Mouse (Mus musculus) mammary gland, adult 2 months (tissue): ENCODE results near the gene Sh3pxd2b. TPM values are rescaled to one million over a fixed set of nuclear protein-coding genes. Genes with fewer than 3 reads are reported as not detected.

ENCODE experiments used
- polyA plus RNA-seq: library from polyadenylated mRNA; depleted of rRNA; stranded (reverse); fragments of >200 nt; gene quantifications from 2 replicates; pipeline ENCODE4 v1.2.3, GENCODE M21; 2012; ENCODE audit warnings: low replicate concordance; rRNA removed

Gene Sh3pxd2b
- polyA plus RNA-seq = 23.7 and 34.8 TPM in 2 replicates

DNA sequence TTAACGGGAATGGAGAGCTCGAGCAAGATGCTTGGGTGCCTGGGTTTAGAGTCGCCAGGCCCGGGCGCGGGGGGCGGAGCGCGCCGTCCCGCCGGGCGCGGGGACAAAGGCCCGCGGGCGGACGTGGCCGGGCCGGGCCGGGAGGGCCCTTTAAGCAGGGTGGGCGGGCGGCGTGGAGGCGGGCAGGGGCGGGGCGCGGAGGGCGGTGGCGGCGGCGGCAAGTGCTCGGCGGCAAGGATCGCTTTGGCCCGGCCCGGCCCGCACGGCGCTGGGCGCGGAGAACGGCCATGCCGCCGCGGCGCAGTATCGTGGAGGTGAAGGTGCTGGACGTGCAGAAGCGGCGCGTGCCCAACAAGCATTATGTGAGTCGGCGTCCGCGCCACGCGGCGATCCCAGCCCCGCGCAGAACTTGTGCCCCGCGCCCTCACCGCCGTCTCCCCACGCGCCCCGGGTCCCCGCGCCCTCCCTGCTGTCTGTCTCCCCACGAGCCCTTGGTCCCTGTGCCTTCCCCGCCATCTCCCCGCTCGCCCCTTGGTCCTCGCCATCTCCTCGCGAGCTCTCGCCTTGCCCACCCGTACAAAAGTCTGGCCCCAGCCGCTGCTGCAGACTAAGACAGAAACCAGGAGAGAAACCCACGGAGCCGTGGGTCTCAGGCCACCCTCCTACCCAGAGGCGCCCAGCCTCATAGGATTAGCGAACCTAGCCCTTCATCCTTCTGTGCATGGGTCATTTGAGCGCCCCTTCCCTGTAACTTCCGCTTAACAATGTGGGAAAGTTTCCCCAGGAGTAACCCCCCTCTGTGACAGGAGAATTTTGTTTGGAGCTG is at the start of gene Sh3pxd2b:
Gene Sh3pxd2b, plus strand, starts transcription at position 214 of the 826 bp plus-strand sequence.

DNA sequence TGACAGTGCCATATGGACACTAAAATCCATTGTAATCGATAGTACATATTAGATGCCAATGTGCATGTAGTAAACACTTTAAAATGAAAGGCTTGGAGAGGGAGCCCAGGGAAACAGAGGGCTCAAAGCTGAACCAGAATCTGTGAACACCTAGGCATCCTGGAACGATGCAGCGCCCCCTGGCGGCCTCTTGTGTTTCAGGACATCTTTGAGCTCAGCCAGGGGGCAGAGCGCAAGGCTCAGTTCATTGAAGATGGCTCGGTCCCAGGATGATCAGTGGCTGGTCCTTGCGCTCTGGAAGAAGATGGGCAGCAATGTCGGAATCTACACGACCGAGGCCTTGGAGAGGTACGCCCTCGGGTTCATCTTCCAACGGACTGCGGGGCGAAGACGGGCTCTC is 47.8 kb upstream of the Sh3pxd2b start, which contains the start of gene Hbq1a:
Gene Hbq1a, plus strand, starts transcription at position 205 of the 400 bp plus-strand sequence.

DNA sequence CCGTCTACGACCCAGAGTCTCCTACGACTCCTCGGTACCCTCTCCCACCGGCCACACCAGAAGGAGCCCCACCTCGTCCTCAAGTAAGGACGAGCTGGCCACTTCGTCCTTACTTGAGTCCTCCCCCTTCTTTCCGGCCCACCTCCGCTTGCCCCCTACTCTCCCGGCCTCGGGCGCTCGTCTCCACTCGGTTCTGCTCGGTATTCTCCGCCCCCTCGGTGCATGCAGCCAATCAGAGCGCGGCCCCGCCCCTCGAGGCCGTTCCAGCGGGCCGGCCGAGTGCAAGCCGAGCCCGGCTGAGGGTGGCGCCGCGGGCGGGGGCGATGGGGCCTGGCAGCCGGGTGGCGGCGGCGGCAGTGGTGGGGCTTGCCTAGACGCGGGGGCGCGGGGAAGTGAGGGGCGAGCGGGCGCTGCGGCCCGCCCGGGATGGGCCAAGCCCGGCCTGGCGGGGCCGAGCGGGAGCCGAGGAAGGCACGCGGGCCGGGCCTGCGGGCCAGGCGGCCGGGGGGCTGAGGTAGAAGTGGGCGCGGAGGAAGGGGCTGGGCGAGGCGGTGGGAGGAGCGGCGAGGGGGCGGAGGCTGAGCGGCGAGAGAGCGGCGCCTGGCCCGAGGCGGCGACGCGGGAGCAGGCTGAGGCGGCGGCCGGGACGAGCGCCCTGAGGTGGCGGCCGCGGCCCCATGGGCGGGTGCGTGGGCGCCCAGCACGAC is 107.3 kb downstream of the Sh3pxd2b start, which contains the start of gene Ubtd2:
Gene Ubtd2, plus strand, starts transcription at position 571 of the 707 bp plus-strand sequence.

Other genes with a start within 250 kb of the Sh3pxd2b start
- gene Il9r, start 147.5 kb upstream of the Sh3pxd2b start, polyA plus RNA-seq = 7.4 and 12.7 TPM in 2 replicates
- gene Snrnp25, start 142.4 kb upstream of the Sh3pxd2b start, polyA plus RNA-seq = 13.1 and 14.8 TPM in 2 replicates
- 216 and 224 TPM in 2 replicates for gene Rhbdf1, start 125.5 kb upstream of the Sh3pxd2b start, polyA plus RNA-seq
- gene Mpg, start 121.3 kb upstream of the Sh3pxd2b start, polyA plus RNA-seq = 13.0 and 14.3 TPM in 2 replicates
- 111 and 129 TPM in 2 replicates for gene Nprl3, start 80.1 kb upstream of the Sh3pxd2b start, polyA plus RNA-seq
- gene Hba-x, start 71.4 kb upstream of the Sh3pxd2b start, polyA plus RNA-seq = not detected in 2 replicates
- gene Hba-a1, start 64.3 kb upstream of the Sh3pxd2b start, polyA plus RNA-seq = 588 and 1,816 TPM in 2 replicates
- gene Hbq1b, start 60.9 kb upstream of the Sh3pxd2b start, polyA plus RNA-seq = not detected in 2 replicates
- 968 and 1,887 TPM in 2 replicates for gene Hba-a2, start 51.3 kb upstream of the Sh3pxd2b start, polyA plus RNA-seq
- 0.27 TPM in 1 of 2 replicates, not detected in the other for gene Hbq1a, start 47.8 kb upstream of the Sh3pxd2b start, polyA plus RNA-seq
- gene Ubtd2, start 107.5 kb downstream of the Sh3pxd2b start, polyA plus RNA-seq = 10.6 and 13.1 TPM in 2 replicates
- gene Efcab9, start 184.3 kb downstream of the Sh3pxd2b start, polyA plus RNA-seq = 0.23 TPM in 1 of 2 replicates, not detected in the other
- 27.3 and 44.9 TPM in 2 replicates for gene Stk10, start 185.5 kb downstream of the Sh3pxd2b start, polyA plus RNA-seq